Mouse (Mus musculus): ENCODE data around the gene Ppid. TPM values are rescaled to one million over a fixed set of nuclear protein-coding genes. Genes with fewer than 3 reads are reported as not detected.

Ppid gene
- polyA plus RNA-seq (2015; fragmentation: Nextera tagmentation; extraction: Ambion mirVana): 150 and 152 TPM in 2 replicates

GRCm38 (mm10) chr3:79590863-79591792 lies at the start of gene Ppid:
Gene Ppid, plus strand, starts transcription at chr3:79591342.
- whole genome bisulfite sequencing: 2% methylated on average over 63 of the region's 63 CpGs
- Histone ChIP-seq H3K9ac (ENCODE audit: low read length) (peak within 1 kb of the TSS; percentile 93), H3K4me1 (replicated peaks; ENCODE audit: control insufficient read depth, insufficient read depth, low read length) (peaks cover 10% of the 10 kb centered on the region), H3K27ac (ENCODE audit: low read length) (peak within 1 kb of the TSS; percentile 89), H3K4me2 (ENCODE audit: low read depth, low read length) (peak within 1 kb of the TSS; percentile 86), H3K36me3 (ENCODE audit: control insufficient read depth, insufficient read depth, low read length) (peaks cover 9% of the 10 kb centered on the region; the same call in 1 of the 2 replicates), H3K9me3 (ENCODE audit: control insufficient read depth, low read length) (no peaks in the 10 kb centered on the region), H3K4me3 (ENCODE audit: low read length) (peak within 1 kb of the TSS; percentile 91), H3K27me3 (ENCODE audit: control insufficient read depth, insufficient read depth, low read depth, low read length) (no peaks in the 10 kb centered on the region)
- ATAC-seq (ENCODE audit: low read depth): peak; percentile 92

DNA sequence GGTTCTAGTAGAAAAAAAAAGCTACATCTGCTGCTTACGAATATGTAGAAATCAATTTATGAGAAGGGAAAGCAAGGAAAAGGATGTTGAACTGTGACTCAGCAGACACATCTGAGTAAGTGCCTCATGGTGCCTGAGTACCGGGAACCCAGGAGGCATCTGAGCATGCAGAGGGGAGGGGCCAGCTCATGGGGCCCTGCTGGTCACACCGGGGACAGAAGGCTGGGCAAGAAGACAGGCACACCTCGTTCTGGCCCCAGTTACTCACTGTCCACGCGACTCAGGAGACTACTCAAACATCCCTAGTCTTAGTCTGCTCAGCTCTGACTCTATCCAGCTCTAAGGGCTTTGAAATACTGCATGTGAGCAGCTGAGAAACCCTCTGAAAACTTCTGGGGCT lies 48.6 kb upstream of the Ppid start:
- ATAC-seq (ENCODE audit: low read depth): no peak
- H3K4me2 ChIP-seq (ENCODE audit: low read depth, low read length): no peak overlapping the region
- no peaks in the 10 kb centered on the region for H3K27me3 ChIP-seq (ENCODE audit: control insufficient read depth, insufficient read depth, low read depth, low read length)
- no peak overlapping the region for H3K27ac ChIP-seq (ENCODE audit: low read length)
- no peaks in the 10 kb centered on the region for H3K9me3 ChIP-seq (ENCODE audit: control insufficient read depth, low read length)
- H3K9ac ChIP-seq (ENCODE audit: low read length): no peak overlapping the region
- no peak overlapping the region for H3K4me3 ChIP-seq (ENCODE audit: low read length)
- H3K4me1 ChIP-seq (replicated peaks; ENCODE audit: control insufficient read depth, insufficient read depth, low read length): no peaks in the 10 kb centered on the region
- 23% methylated on average over 6 of the region's 6 CpGs for WGBS
- H3K36me3 ChIP-seq (ENCODE audit: control insufficient read depth, insufficient read depth, low read length): no peaks in the 10 kb centered on the region

DNA sequence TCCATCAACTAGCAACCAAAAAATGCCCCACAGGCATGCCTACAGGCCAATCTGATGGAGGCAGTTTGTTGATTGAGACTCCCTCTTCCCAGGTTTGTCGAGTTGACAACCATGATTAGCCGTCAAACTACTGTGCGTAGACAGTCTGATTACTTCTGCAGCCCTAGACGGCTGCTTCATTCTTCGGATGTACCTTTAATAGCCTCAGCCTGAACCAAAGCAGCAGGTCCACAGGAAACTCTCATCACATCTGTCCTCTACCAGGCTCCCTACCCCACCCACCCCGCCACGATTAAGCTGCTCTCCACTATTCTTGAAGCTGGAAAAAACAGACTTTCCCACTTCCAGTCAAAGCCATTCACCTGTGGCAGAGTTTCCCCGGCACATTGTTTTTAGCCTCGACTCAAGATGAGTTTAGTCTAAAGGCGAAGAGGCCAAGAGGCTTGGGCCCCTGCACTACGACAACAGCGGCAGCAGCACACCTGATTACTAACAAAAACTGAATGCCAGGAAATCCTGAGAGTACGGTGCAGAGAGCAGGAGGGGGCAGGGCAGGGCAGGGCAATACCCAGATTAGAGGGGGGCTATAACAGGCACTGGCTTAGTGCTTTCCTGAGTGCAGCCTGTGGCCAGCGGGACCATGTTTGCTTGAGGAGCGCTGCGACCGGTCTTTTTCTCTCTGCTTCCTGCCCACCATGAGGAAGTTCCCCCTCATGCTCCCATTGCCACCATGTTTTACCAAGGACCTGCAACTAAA lies 42.3 kb upstream of the Ppid start:
- H3K9me3 ChIP-seq (ENCODE audit: control insufficient read depth, low read length): no peaks in the 10 kb centered on the region
- H3K9ac ChIP-seq (ENCODE audit: low read length): no peak overlapping the region

DNA sequence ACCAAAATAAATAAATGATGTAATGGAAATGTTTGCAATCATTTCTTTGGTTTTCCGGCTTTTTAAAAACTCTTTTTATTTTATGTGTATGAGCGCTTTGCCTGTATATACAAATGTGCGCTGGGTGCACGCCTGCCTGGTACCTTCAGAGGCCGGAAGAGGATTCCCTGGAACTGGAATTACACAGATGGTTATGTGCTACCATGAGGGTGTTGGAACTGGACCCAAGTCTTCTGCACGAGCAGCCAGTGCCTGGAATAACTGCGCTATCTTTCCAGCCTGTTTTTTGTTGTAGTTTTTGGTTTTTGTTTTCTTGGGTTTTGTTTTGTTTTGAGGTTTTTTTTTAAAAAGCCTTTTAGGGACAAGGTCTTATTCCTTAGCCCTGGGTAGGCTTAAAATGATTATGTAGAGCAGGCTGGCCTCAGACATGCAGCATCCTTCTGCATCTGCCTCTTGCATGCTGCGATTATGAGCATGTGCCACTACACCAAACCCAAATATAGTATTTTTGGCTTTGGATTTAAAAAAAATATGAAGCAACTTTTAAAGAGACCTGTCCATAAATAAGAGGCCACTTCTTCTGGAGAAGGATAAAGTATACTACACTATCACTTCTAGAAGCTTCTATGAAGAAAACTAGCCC lies 41.3 kb upstream of the Ppid start:
- Histone ChIP-seq H3K9me3 (ENCODE audit: control insufficient read depth, low read length) (no peaks in the 10 kb centered on the region), H3K27me3 (ENCODE audit: control insufficient read depth, insufficient read depth, low read depth, low read length) (no peaks in the 10 kb centered on the region), H3K4me3 (ENCODE audit: low read length) (no peak overlapping the region), H3K27ac (ENCODE audit: low read length) (no peak overlapping the region), H3K36me3 (ENCODE audit: control insufficient read depth, insufficient read depth, low read length) (no peaks in the 10 kb centered on the region), H3K4me1 (replicated peaks; ENCODE audit: control insufficient read depth, insufficient read depth, low read length) (peaks cover 4% of the 10 kb centered on the region; the same call in 1 of the 2 replicates), H3K4me2 (ENCODE audit: low read depth, low read length) (no peak overlapping the region), H3K9ac (ENCODE audit: low read length) (no peak overlapping the region)
- no peak for ATAC-seq (ENCODE audit: low read depth)
- 89% methylated on average over 8 of the region's 8 CpGs for WGBS

More for the DNA sequence above, 42.3 kb upstream of the Ppid start:
- no peak overlapping the region for H3K4me2 ChIP-seq (ENCODE audit: low read depth, low read length)
- no peak overlapping the region for H3K4me3 ChIP-seq (ENCODE audit: low read length)
- no peaks in the 10 kb centered on the region for H3K36me3 ChIP-seq (ENCODE audit: control insufficient read depth, insufficient read depth, low read length)
- WGBS: 68% methylated on average over 17 of the region's 17 CpGs
- peak overlapping the region; percentile 15; the same call in 1 of the 2 replicates for H3K27ac ChIP-seq (ENCODE audit: low read length)
- peaks cover 4% of the 10 kb centered on the region; the same call in 1 of the 2 replicates for H3K4me1 ChIP-seq (replicated peaks; ENCODE audit: control insufficient read depth, insufficient read depth, low read length)
- ATAC-seq (ENCODE audit: low read depth): peak; percentile 78
- no peaks in the 10 kb centered on the region for H3K27me3 ChIP-seq (ENCODE audit: control insufficient read depth, insufficient read depth, low read depth, low read length)

DNA sequence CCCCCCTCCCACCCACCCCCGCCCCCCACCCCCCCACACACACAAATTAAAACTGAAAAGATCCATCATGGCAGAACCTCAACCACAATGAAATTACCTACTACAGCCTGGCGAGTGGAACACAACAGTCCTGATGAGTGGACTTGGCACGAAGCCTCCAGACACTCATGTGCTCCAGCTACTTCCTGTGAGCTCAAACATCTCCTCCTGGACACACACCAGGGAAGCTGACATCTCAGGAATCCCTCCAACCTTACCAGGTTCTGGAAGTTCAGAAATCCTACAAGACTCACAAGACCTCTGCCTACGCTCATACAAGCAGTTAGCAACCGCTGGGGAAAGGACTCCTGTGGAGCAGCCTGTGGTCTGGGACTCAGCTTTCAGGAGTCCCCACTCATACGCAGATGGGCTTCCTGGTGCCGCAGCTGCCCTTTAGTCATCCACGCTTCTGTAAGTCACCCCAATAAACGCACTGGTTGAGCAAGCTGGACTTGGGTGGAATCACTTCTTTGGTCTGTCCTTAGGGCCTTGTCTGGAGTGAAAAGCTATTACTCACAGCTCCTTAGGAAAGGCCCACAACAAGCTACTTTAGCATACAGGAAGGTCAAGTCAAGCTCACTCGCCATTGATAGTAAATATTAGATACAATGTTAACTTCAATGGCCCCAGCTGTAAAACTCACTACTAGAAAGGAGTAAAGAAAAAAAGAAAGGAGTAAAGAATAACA lies 39.2 kb upstream of the Ppid start:
- Histone ChIP-seq H3K4me2 (ENCODE audit: low read depth, low read length) (no peak overlapping the region), H3K4me1 (replicated peaks; ENCODE audit: control insufficient read depth, insufficient read depth, low read length) (peaks cover 4% of the 10 kb centered on the region; the same call in 1 of the 2 replicates), H3K36me3 (ENCODE audit: control insufficient read depth, insufficient read depth, low read length) (no peaks in the 10 kb centered on the region), H3K9me3 (ENCODE audit: control insufficient read depth, low read length) (no peaks in the 10 kb centered on the region), H3K27ac (ENCODE audit: low read length) (no peak overlapping the region), H3K4me3 (ENCODE audit: low read length) (no peak overlapping the region), H3K9ac (ENCODE audit: low read length) (no peak overlapping the region), H3K27me3 (ENCODE audit: control insufficient read depth, insufficient read depth, low read depth, low read length) (no peaks in the 10 kb centered on the region)
- WGBS: 75% methylated on average over 9 of the region's 10 CpGs
- ATAC-seq (ENCODE audit: low read depth): no peak

DNA sequence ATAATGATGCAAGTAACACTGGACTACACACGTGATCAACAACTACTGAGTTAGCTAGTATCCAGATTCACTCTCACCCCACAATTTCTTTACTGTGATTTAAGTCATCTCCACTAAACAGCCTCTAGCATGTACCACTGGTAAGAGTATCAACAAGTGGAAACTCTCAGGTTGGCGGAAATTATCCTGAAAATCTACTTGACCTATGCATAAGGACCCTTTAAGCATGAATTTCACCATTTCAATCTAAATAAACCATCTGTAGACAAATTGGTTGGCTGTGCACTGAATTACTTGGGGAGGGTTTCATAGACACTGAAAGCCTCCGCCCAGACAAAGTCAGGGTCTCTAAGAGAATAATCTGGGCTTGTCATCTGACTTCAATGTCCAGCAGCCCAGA lies 37.4 kb upstream of the Ppid start:
- Histone ChIP-seq H3K4me3 (ENCODE audit: low read length) (no peak overlapping the region), H3K36me3 (ENCODE audit: control insufficient read depth, insufficient read depth, low read length) (no peaks in the 10 kb centered on the region), H3K27me3 (ENCODE audit: control insufficient read depth, insufficient read depth, low read depth, low read length) (no peaks in the 10 kb centered on the region), H3K27ac (ENCODE audit: low read length) (no peak overlapping the region), H3K9me3 (ENCODE audit: control insufficient read depth, low read length) (no peaks in the 10 kb centered on the region), H3K9ac (ENCODE audit: low read length) (no peak overlapping the region), H3K4me1 (replicated peaks; ENCODE audit: control insufficient read depth, insufficient read depth, low read length) (peaks cover 5% of the 10 kb centered on the region; the same call in 1 of the 2 replicates), H3K4me2 (ENCODE audit: low read depth, low read length) (no peak overlapping the region)
- WGBS: 86% methylated on average over 3 of the region's 3 CpGs
- no peak for ATAC-seq (ENCODE audit: low read depth)

DNA sequence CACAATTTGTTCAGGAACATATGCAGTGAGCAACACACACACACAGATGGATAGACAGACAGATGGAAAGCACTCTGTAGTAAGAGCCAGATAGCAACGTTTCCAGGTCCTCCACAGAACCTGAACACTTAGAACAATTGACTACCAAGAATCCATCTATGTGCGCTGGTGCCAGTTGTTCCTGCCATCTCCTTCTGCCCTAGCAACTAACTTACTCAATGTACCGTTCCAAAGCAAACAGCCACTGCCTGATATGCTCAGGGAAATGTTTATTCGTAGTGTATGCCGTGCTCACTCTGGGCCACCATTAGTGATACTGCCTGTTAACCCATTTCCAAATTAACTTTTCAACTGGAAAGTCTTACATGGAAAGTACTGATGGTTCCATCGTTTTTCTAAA lies 36.1 kb upstream of the Ppid start:
- Histone ChIP-seq H3K4me2 (ENCODE audit: low read depth, low read length) (no peak overlapping the region), H3K36me3 (ENCODE audit: control insufficient read depth, insufficient read depth, low read length) (no peaks in the 10 kb centered on the region), H3K4me3 (ENCODE audit: low read length) (no peak overlapping the region), H3K9me3 (ENCODE audit: control insufficient read depth, low read length) (no peaks in the 10 kb centered on the region), H3K9ac (ENCODE audit: low read length) (no peak overlapping the region), H3K27me3 (ENCODE audit: control insufficient read depth, insufficient read depth, low read depth, low read length) (no peaks in the 10 kb centered on the region), H3K27ac (ENCODE audit: low read length) (no peak overlapping the region), H3K4me1 (replicated peaks; ENCODE audit: control insufficient read depth, insufficient read depth, low read length) (peaks cover 9% of the 10 kb centered on the region)
- WGBS: 75% methylated on average over 6 of the region's 6 CpGs
- no peak for ATAC-seq (ENCODE audit: low read depth)

GRCm38 (mm10) chr3:79559021-79559772 lies 31.9 kb upstream of the Ppid start:
- no peak overlapping the region for H3K9ac ChIP-seq (ENCODE audit: low read length)
- no peak overlapping the region for H3K4me2 ChIP-seq (ENCODE audit: low read depth, low read length)
- H3K27me3 ChIP-seq (ENCODE audit: control insufficient read depth, insufficient read depth, low read depth, low read length): no peaks in the 10 kb centered on the region
- no peaks in the 10 kb centered on the region for H3K36me3 ChIP-seq (ENCODE audit: control insufficient read depth, insufficient read depth, low read length)
- H3K27ac ChIP-seq (ENCODE audit: low read length): peak overlapping the region; percentile 23; the same call in 1 of the 2 replicates
- WGBS: 56% methylated on average over 9 of the region's 9 CpGs
- no peaks in the 10 kb centered on the region for H3K9me3 ChIP-seq (ENCODE audit: control insufficient read depth, low read length)
- H3K4me1 ChIP-seq (replicated peaks; ENCODE audit: control insufficient read depth, insufficient read depth, low read length): peaks cover 5% of the 10 kb centered on the region; the same call in 1 of the 2 replicates
- peak; percentile 69 for ATAC-seq (ENCODE audit: low read depth)
- H3K4me3 ChIP-seq (ENCODE audit: low read length): no peak overlapping the region
